Mouse (Mus musculus): ENCODE measurements around the gene Ppp1r11.

- TF ChIP-seq CTCF (IDR thresholded peaks at IDR 0.05; ENCODE audit: control insufficient read depth, insufficient read depth, insufficient replicate concordance, low read depth, low read length), result no peak
- TF ChIP-seq POLR2A (IDR thresholded peaks at IDR 0.05; ENCODE audit: control insufficient read depth, low read depth, low read length), result no peak
Measured at GRCm38 (mm10) chr17:36930233-36930632, 21.3 kb downstream of the Ppp1r11 start.
